Mouse (Mus musculus): Measurements from ENCODE around the gene Dnajb4. TPM values are rescaled to one million over a fixed set of nuclear protein-coding genes. Genes with fewer than 3 reads are reported as not detected.

The Dnajb4 gene
- total and polyA plus RNA-seq, 3 experiments = 10.7 to 14.6 TPM; not detected in 1

GRCm38 (mm10) chr3:152211731-152212279, 1.7 kb upstream of the Dnajb4 start:
- Histone ChIP-seq H3K36me3 (ENCODE audit: control insufficient read depth in 1 of 2, insufficient read depth in 2 of 2, low read length in 2 of 2) (peaks cover 36 to 44% of the 10 kb centered on the region in 2 experiments), H3K79me2 (ENCODE audit: control insufficient read depth, insufficient read depth, low read length, poor library complexity) (peaks cover 64% of the 10 kb centered on the region), H3K4me3 (ENCODE audit: control insufficient read depth in 1 of 2, insufficient read depth in 1 of 2, low read depth in 2 of 2, low read length in 2 of 2) (peak overlapping the region; percentile 84 to 96), H3K27me3 (ENCODE audit: control insufficient read depth in 1 of 2, insufficient read depth in 2 of 2, low read length in 2 of 2) (no peaks in the 10 kb centered on the region), H3K9me3 (replicated peaks; ENCODE audit: insufficient read depth, low read length) (no peaks in the 10 kb centered on the region), H3K9ac (ENCODE audit: control insufficient read depth, low read depth, low read length, poor library complexity, severe bottlenecking) (peak overlapping the region; percentile 94), H3K4me1 (ENCODE audit: control insufficient read depth in 1 of 2, insufficient read depth in 2 of 2, low read length in 2 of 2) (peaks cover 7 to 16% of the 10 kb centered on the region in 2 experiments), H3K27ac (ENCODE audit: control insufficient read depth, low read depth, low read length) (no peak overlapping the region)
- peak; percentile 59 for DNase-seq (ENCODE audit: low read depth, low spot score)
- TF ChIP-seq MYC (IDR thresholded peaks at IDR 0.05; ENCODE audit: low read depth, low read length) (0 out of 2 replicates have a peak, but pooled peaks have one; percentile 46), POLR2A (IDR thresholded peaks at IDR 0.05; ENCODE audit: control insufficient read depth in 1 of 2, insufficient read depth in 1 of 2, low read depth in 1 of 2, low read length in 2 of 2, poor library complexity in 1 of 2) (peak in 1 of 2 experiments; percentile 40; a peak in 2 of 4 replicates), SIN3A (IDR thresholded peaks at IDR 0.05; ENCODE audit: low read length) (peak; percentile 66), POLR2AphosphoS5 (IDR thresholded peaks at IDR 0.05; ENCODE audit: borderline replicate concordance, low read depth, low read length) (no peak), USF1 (IDR thresholded peaks at IDR 0.05; ENCODE audit: low read depth, low read length) (no peak), ELF1 (IDR thresholded peaks at IDR 0.05; ENCODE audit: low read depth, low read length) (no peak), NELFE (IDR thresholded peaks at IDR 0.05; ENCODE audit: low read depth, low read length) (0 out of 2 replicates have a peak, but pooled peaks have one; percentile 24), ETS1 (IDR thresholded peaks at IDR 0.05; ENCODE audit: low read depth, low read length) (peak; percentile 32; the same call in 1 of the 2 replicates), RCOR1 (IDR thresholded peaks at IDR 0.05; ENCODE audit: low read depth, low read length) (peak; percentile 65), MXI1 (IDR thresholded peaks at IDR 0.05; ENCODE audit: low read depth, low read length) (peak; percentile 66), BHLHE40 (IDR thresholded peaks at IDR 0.05; ENCODE audit: borderline replicate concordance, low read depth, low read length) (peak; percentile 89), ZKSCAN1 (IDR thresholded peaks at IDR 0.05; ENCODE audit: low read depth, low read length) (peak; percentile 18; the same call in 1 of the 2 replicates), CHD1 (IDR thresholded peaks at IDR 0.05; ENCODE audit: low read depth, low read length) (0 out of 2 replicates have a peak, but pooled peaks have one; percentile 20), CHD2 (IDR thresholded peaks at IDR 0.05; ENCODE audit: low read length) (no peak), TBP (IDR thresholded peaks at IDR 0.05; ENCODE audit: low read depth, low read length) (no peak), MEF2A (IDR thresholded peaks at IDR 0.05; ENCODE audit: extremely low read depth, insufficient replicate concordance, low read depth, low read length, poor library complexity, severe bottlenecking) (peak; percentile 29; the same call in 1 of the 2 replicates)

- peaks cover 32 to 46% of the 10 kb centered on the region in 2 experiments for H3K36me3 ChIP-seq (ENCODE audit: control insufficient read depth in 1 of 2, insufficient read depth in 2 of 2, low read length in 2 of 2)
- no peak for TF ChIP-seq NELFE (IDR thresholded peaks at IDR 0.05; ENCODE audit: low read depth, low read length)
- no peak; the same call in none of the 2 replicates for TF ChIP-seq MAX (IDR thresholded peaks at IDR 0.05; ENCODE audit: low read length)
- no peak for TF ChIP-seq MAFK (IDR thresholded peaks at IDR 0.05; ENCODE audit: borderline replicate concordance, low read depth, low read length)
- TF ChIP-seq RCOR1 (IDR thresholded peaks at IDR 0.05; ENCODE audit: low read depth, low read length) = no peak
- TF ChIP-seq USF2 (IDR thresholded peaks at IDR 0.05; ENCODE audit: borderline replicate concordance in 1 of 2, insufficient read depth in 1 of 2, low read depth in 1 of 2, low read length in 2 of 2) = no peak
- TF ChIP-seq HCFC1 (IDR thresholded peaks at IDR 0.05; ENCODE audit: low read depth, low read length) = no peak
- no peak for TF ChIP-seq MEF2A (IDR thresholded peaks at IDR 0.05; ENCODE audit: extremely low read depth, insufficient replicate concordance, low read depth, low read length, poor library complexity, severe bottlenecking)
- no peak for TF ChIP-seq E2F4 (IDR thresholded peaks at IDR 0.05; ENCODE audit: borderline replicate concordance, low read depth, low read length)
- no peak for TF ChIP-seq USF1 (IDR thresholded peaks at IDR 0.05; ENCODE audit: low read depth, low read length)
- TF ChIP-seq NRF1 (IDR thresholded peaks at IDR 0.05; ENCODE audit: insufficient read depth, low read depth, low read length, poor library complexity, severe bottlenecking) = no peak
- no peak; the same call in 1 of the 2 replicates for TF ChIP-seq MYC (IDR thresholded peaks at IDR 0.05; ENCODE audit: low read depth, low read length)
- TF ChIP-seq SIN3A (IDR thresholded peaks at IDR 0.05; ENCODE audit: low read length) = no peak; the same call in 1 of the 2 replicates
- TF ChIP-seq POLR2AphosphoS5 (IDR thresholded peaks at IDR 0.05; ENCODE audit: borderline replicate concordance, low read depth, low read length) = no peak
- no peak for TF ChIP-seq TAL1 (IDR thresholded peaks at IDR 0.05; ENCODE audit: low read length)
- no peak for TF ChIP-seq SMC3 (IDR thresholded peaks at IDR 0.05; ENCODE audit: low read depth, low read length)
- peak in 1 of 2 experiments; percentile 11; a peak in 2 of 4 replicates for TF ChIP-seq POLR2A (IDR thresholded peaks at IDR 0.05; ENCODE audit: control insufficient read depth in 1 of 2, insufficient read depth in 1 of 2, low read depth in 1 of 2, low read length in 2 of 2, poor library complexity in 1 of 2)
- no peak for TF ChIP-seq ETS1 (IDR thresholded peaks at IDR 0.05; ENCODE audit: low read depth, low read length)
- no peak for TF ChIP-seq ZC3H11A (IDR thresholded peaks at IDR 0.05; ENCODE audit: low read depth, low read length)
- no peak for TF ChIP-seq GATA1 (IDR thresholded peaks at IDR 0.05; ENCODE audit: low read depth, low read length)
These were observed 758 bp upstream of the Dnajb4 start for GRCm38 (mm10) chr3:152210728-152211391.

More at GRCm38 (mm10) chr3:152210728-152211391, 758 bp upstream of the Dnajb4 start:
- peak; percentile 55 for DNase-seq (ENCODE audit: low read depth, low spot score)
- Histone ChIP-seq H3K9me3 (replicated peaks; ENCODE audit: insufficient read depth, low read length) (no peaks in the 10 kb centered on the region), H3K4me3 (ENCODE audit: control insufficient read depth in 1 of 2, insufficient read depth in 1 of 2, low read depth in 2 of 2, low read length in 2 of 2) (peak overlapping the region; percentile 84 to 96), H3K27ac (ENCODE audit: control insufficient read depth, low read depth, low read length) (peak overlapping the region; percentile 73), H3K79me2 (ENCODE audit: control insufficient read depth, insufficient read depth, low read length, poor library complexity) (peaks cover 57% of the 10 kb centered on the region), H3K9ac (ENCODE audit: control insufficient read depth, low read depth, low read length, poor library complexity, severe bottlenecking) (peak overlapping the region; percentile 94), H3K4me1 (ENCODE audit: control insufficient read depth in 1 of 2, insufficient read depth in 2 of 2, low read length in 2 of 2) (peaks cover 9 to 16% of the 10 kb centered on the region in 2 experiments), H3K27me3 (ENCODE audit: control insufficient read depth in 1 of 2, insufficient read depth in 2 of 2, low read length in 2 of 2) (no peaks in the 10 kb centered on the region)
